Mouse (Mus musculus) heart, adult 2 months (tissue): ENCODE results near the gene Dnhd1. TPM values are rescaled to one million over a fixed set of nuclear protein-coding genes. Genes with fewer than 3 reads are reported as not detected.
"Not testable (repeated sequence)": the region's sequence is repeated elsewhere in the genome, so short reads cannot be mapped to it uniquely, and the experiment has no call there.

Experiments used
- DNase-seq, 2 experiments: peaks; one replicate each; pipeline ENCODE4 v3.0.0; 2021
- H3K27ac ChIP-seq: fragments of 200-600 bp; 2 replicates; pipeline ENCODE4 v1.8.1; 2022
- H3K27me3 ChIP-seq: fragments of 200-500 bp; 2 replicates; pipeline ENCODE4 v1.6.1; 2012; ENCODE audit warnings: mild to moderate bottlenecking, low read length, inconsistent platforms, mixed read lengths; ENCODE audit not compliant: control insufficient read depth, insufficient read depth
- H3K36me3 ChIP-seq: fragments of 200-500 bp; 2 replicates; pipeline ENCODE4 v1.6.1; 2012; ENCODE audit warnings: low read length, inconsistent platforms; ENCODE audit not compliant: control insufficient read depth, insufficient read depth
- H3K4me1 ChIP-seq: fragments of 200-500 bp; 2 replicates; pipeline ENCODE4 v1.6.1; 2011; ENCODE audit warnings: low read length; ENCODE audit not compliant: control insufficient read depth, insufficient read depth
- H3K4me3 ChIP-seq: fragments of 200-600 bp; 2 replicates; pipeline ENCODE4 v1.8.1; 2022
- H3K79me2 ChIP-seq: fragments of 200-500 bp; replicated peaks from 2 replicates; pipeline ENCODE4 v1.6.1; 2012; ENCODE audit warnings: mild to moderate bottlenecking, inconsistent platforms, low read length, moderate library complexity, mixed read lengths; ENCODE audit not compliant: control insufficient read depth, insufficient read depth
- H3K9ac ChIP-seq: fragments of 200-500 bp; 2 replicates; pipeline ENCODE4 v1.6.1; 2012; ENCODE audit warnings: low read depth, mild to moderate bottlenecking, control low read depth, inconsistent platforms, low read length, mixed read lengths
- CTCF ChIP-seq: fragments of 200-600 bp; IDR thresholded peaks from 2 replicates; pipeline ENCODE4 v1.8.1; 2022; ENCODE audit warnings: antibody characterized with exemption, mild to moderate bottlenecking, moderate library complexity
- EP300 ChIP-seq: fragments of 200-500 bp; IDR thresholded peaks from 2 replicates; pipeline ENCODE4 v1.6.1; 2011; ENCODE audit warnings: low read depth, low read length, control low read depth; ENCODE audit not compliant: insufficient read depth
- POLR2A ChIP-seq: fragments of 200-500 bp; IDR thresholded peaks from 2 replicates; pipeline ENCODE4 v1.6.1; 2011; ENCODE audit warnings: mild to moderate bottlenecking, low read depth, low read length, control low read depth; ENCODE audit not compliant: insufficient read depth
- WGBS: fragments of 180-500 bp; shearing (Covaris S2); methylation state at CpG from one replicate; pipeline ENCODE4 v1.1.7; 2018; 5-methylcytosine and 5-hydroxymethylcytosine counted together
- intact Hi-C: fragments of 180-260 bp; cut with DNase I; formaldehyde crosslinking; loops from one replicate; pipeline ENCODE4 v1.15.1; 2025
- polyA plus RNA-seq: library from polyadenylated mRNA; depleted of rRNA; stranded (reverse); fragments of >200 nt; gene quantifications from 2 replicates; pipeline ENCODE4 v1.2.3, GENCODE M21; 2012
- total RNA-seq, 2 experiments: library from RNA; stranded (reverse); gene quantifications; 2 replicates each; pipeline ENCODE4 v1.2.3; 2021

The Dnhd1 gene
- total and polyA plus RNA-seq, 3 experiments = 0.14 to 1.1 (median 0.29) TPM

DNA sequence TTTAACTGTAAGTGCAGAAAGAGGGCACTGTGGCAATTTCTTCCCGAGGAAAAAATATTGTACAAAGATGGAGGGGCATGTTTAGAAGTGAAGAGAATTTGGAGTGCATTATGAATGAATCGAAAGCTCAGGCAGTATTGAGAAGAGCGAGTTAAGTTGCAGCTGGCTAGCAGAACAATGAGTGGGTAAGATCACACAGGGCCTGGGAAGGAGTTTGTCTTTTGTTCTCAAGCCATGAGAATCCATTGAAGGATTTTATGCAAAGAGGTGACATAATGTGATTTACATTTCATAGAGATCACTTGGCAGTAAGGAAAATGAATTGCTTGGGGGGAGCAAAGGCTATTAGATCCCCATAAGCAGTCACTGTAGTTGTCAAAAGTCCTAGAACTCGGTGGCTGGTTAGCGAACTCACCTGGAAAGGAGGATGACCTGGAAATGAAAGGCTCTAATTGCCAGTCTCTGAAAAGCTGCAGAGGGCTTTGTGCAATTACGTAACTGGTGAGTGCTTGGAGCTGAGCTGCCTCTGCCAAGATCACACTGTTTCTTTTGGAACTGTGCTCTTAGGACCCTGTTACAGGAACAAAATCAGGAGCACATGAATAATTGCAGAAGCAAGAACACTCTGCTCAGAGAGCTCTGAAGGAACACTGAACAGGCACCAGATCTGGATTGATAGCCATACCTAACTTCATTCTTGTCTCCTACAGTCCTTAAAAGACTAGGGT lies 78.2 kb downstream of the Dnhd1 start:
- 58% methylated on average over 6 of the region's 6 CpGs for WGBS
- no peak for DNase-seq

DNA sequence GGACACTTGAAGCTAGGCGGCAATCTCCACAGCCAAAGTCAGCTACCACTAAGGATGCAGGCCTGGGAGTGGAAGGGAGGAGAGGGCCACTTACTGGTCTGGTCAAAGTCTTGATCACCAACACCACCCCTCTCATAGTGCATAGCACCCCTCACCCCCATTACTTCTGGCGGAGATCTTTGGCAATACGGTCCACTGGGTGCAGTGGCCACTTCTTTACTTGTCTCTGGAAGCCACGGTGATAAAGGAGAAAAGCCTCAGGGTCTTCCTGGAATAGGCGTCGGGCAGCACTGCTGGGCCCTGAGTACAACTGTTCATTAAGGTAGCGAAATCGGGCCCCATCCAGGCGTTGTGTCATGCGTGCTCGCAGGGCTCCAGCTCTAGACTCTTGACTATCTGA lies 83.2 kb downstream of the Dnhd1 start:
- TF ChIP-seq POLR2A = no peak
- 94% methylated on average over 11 of the region's 11 CpGs for WGBS
- DNase-seq = peak in 1 of 2 experiments; percentile 14
- no peak overlapping the region for H3K4me3 ChIP-seq
- peaks cover 6% of the 10 kb centered on the region for H3K4me1 ChIP-seq
- H3K9ac ChIP-seq = no peak overlapping the region
- peaks cover 1% of the 10 kb centered on the region for H3K36me3 ChIP-seq
- H3K27ac ChIP-seq = no peak overlapping the region
- H3K27me3 ChIP-seq = no peaks in the 10 kb centered on the region
- no peaks in the 10 kb centered on the region; the same call in 1 of the 2 replicates for H3K79me2 ChIP-seq
- intact Hi-C loops = loop anchor here (10.0 kb wide), 1 partner anchor 179 kb away; the partner anchor contains the start of gene Smpd1

More for the DNA sequence above, 78.2 kb downstream of the Dnhd1 start:
- Histone ChIP-seq H3K4me1 (peaks cover 1% of the 10 kb centered on the region), H3K79me2 (no peaks in the 10 kb centered on the region; the same call in 1 of the 2 replicates), H3K4me3 (no peak overlapping the region), H3K9ac (no peak overlapping the region), H3K27ac (peak overlapping the region; percentile 45), H3K27me3 (no peaks in the 10 kb centered on the region), H3K36me3 (peaks cover 5% of the 10 kb centered on the region; the same call in 1 of the 2 replicates)
- intact Hi-C loops = no loop called here
- TF ChIP-seq CTCF = no peak

DNA sequence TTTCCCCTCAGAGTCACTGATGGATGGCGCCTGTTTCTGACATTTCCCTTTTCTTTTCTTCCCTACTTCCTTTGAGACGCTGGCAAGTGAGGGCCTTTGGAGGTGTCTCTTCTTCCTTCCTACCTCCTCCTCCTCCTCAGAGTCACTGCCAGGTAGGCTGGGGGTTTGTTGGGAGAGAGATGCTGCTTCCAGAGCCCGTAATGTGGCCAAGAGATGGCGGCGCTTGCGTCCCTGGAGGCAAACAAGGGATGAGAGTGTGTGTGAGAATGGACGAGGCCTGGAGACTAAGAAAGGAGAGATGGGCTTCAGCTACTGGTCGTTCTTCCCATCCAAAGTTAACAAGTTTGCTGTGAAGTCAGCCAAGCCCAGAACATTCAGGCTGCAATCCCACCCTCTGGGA lies 84.2 kb downstream of the Dnhd1 start:
- WGBS = 81% methylated on average over 8 of the region's 8 CpGs
- Histone ChIP-seq H3K36me3 (peaks cover 6% of the 10 kb centered on the region), H3K9ac (no peak overlapping the region), H3K79me2 (no peaks in the 10 kb centered on the region; the same call in 1 of the 2 replicates), H3K27me3 (no peaks in the 10 kb centered on the region), H3K27ac (no peak overlapping the region), H3K4me3 (no peak overlapping the region), H3K4me1 (peaks cover 6% of the 10 kb centered on the region)
- TF ChIP-seq POLR2A = no peak
- TF ChIP-seq CTCF = no peak
- TF ChIP-seq EP300 = no peak
- no peak for DNase-seq
- intact Hi-C loops = loop anchor here (10.0 kb wide), 1 partner anchor 180 kb away; the partner anchor contains the start of gene Smpd1

DNA sequence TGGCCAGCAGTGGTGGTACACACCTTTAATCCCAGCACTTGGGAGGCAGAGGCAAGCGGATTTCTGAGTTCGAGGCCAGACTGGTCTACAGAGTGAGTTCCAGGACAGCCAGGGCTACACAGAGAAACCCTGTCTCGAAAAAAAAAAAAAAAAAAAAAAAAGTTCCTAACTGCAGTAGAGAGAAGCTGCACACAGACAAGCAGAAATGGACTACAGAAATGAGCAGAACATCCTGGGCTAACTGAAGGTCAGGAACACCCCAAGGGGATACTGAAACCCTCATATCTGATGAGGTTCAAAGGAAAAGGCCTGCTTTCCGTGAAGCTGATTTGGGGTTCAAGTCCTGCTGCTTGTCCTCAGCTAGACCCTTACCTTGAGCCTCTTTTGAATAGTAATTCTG lies 84.8 kb downstream of the Dnhd1 start:
- peak overlapping the region; percentile 86; the same call in 1 of the 2 replicates for H3K9ac ChIP-seq
- 49% methylated on average over 4 of the region's 4 CpGs for WGBS
- H3K27ac ChIP-seq = peak overlapping the region; percentile 99
- not testable (repeated sequence) for H3K79me2 ChIP-seq, H3K36me3 ChIP-seq, H3K4me1 ChIP-seq, H3K27me3 ChIP-seq
- H3K4me3 ChIP-seq = peak overlapping the region; percentile 83; the same call in 1 of the 2 replicates
- peak in 1 of 2 experiments; percentile 15 for DNase-seq
- intact Hi-C loops = loop anchor here (10.0 kb wide), 1 partner anchor 181 kb away; the partner anchor contains the start of gene Smpd1

DNA sequence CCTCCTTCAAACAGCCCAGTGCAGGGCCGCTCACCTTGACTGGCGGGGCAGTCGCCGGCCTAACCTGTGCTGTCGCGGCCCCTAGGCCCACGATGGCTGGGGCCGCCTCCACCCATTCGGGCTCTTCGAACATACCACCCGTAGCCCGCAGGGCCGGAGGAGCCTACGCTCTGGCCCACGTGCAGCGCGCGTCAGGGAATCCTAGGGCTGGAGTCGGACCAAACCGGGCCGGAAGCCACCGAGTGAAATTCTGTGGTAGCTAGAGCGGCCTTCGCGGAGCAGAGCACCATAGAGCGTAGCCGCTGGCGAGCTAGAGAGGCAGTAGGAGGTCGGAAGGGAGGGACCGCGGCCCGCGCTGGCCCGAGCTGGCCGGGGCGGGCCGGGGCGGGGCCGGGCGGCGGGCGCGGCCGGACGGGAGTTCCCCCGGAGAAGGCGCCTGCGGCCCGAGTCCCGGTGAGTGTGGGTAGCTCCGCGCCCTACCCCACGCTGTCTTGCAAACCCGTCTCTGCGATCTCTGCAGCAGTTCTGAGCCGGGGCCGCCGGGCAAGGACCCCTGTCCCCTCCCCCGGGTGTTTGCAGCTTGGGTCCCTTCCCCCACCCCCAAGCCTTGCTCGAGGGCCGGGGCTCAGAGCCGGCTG lies 85.8 kb downstream of the Dnhd1 start, which contains the start of gene Ilk:
TSS of gene Ilk (plus strand) at position 329 of the 638 bp plus-strand sequence.
- peak; percentile 94 to 96 for DNase-seq
- under 1% methylated on average over 58 of the region's 62 CpGs for WGBS
- TF ChIP-seq EP300 (no peak), POLR2A (peak; percentile 78), CTCF (no peak)
- Histone ChIP-seq H3K4me3 (peak within 1 kb of the TSS; percentile 83), H3K36me3 (peaks cover 6% of the 10 kb centered on the region), H3K27ac (peak within 1 kb of the TSS; percentile 99), H3K9ac (peak within 1 kb of the TSS; percentile 88), H3K79me2 (no peaks in the 10 kb centered on the region; the same call in 1 of the 2 replicates), H3K4me1 (peaks cover 6% of the 10 kb centered on the region), H3K27me3 (no peaks in the 10 kb centered on the region)
- intact Hi-C loops = loop anchor here (2.0 to 10.0 kb wide), 3 partner anchors 74 to 182 kb away; partner anchors contain the start of genes Mrpl17, Smpd1 and Trim3

DNA sequence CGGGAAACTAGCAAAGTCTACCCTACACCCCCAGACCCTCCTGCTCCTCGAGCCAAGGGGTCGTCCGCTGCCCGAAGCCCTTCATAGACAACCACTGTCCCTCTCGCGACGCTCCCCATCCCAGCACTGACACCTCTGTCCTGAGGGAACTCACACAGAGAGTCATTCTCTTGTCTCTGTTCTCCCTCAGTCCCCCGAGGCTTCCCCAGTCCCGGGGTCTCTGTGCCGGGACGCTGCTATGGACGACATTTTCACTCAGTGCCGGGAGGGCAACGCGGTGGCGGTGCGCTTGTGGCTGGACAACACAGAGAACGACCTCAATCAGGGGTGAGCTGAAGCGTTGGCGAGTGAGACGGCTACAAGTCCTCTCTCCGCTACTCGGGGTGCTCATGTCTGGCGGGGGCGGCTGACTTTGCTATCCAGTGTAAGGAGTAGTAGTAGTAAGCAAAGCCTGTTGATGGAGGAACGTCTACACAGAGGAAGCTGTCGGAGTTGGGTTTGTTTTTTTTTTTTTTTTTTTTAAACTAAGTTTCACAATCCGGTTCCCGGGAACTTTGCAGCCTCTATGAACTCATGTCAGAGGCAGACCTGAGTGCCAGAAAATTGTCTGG lies 86.4 kb downstream of the Dnhd1 start, which contains the start of gene Rrp8:
TSS of gene Rrp8 (minus strand) at position 475 of the 611 bp plus-strand sequence.
- H3K36me3 ChIP-seq = peaks cover 6% of the 10 kb centered on the region

More for the DNA sequence above, 86.4 kb downstream of the Dnhd1 start, which contains the start of gene Rrp8:
- Histone ChIP-seq H3K79me2 (no peaks in the 10 kb centered on the region; the same call in 1 of the 2 replicates), H3K9ac (peak within 1 kb of the TSS; percentile 88), H3K27me3 (no peaks in the 10 kb centered on the region), H3K4me3 (peak within 1 kb of the TSS; percentile 83), H3K4me1 (peaks cover 6% of the 10 kb centered on the region), H3K27ac (peak within 1 kb of the TSS; percentile 99)
- TF ChIP-seq CTCF = no peak
- TF ChIP-seq POLR2A = no peak
- no peak for TF ChIP-seq EP300
- DNase-seq = peak; percentile 68 to 79
- WGBS = under 1% methylated on average over 30 of the region's 30 CpGs
- intact Hi-C loops = loop anchor here (2.0 to 10.0 kb wide), 3 partner anchors 74 to 182 kb away; partner anchors contain the start of genes Mrpl17, Smpd1 and Trim3
